14 mouse cellular contexts compared by ENCODE assay signal in genomic region chr10:122044926-122045325, GRCm38 (mm10). TPM values are rescaled to one million over a fixed set of nuclear protein-coding genes. Genes with fewer than 3 reads are reported as not detected.
DNase-seq lines count a peak whose midpoint lies in the region; ATAC-seq lines count a peak whose summit lies in the region.
"Had no signal": no experiment of that assay in that cellular context is flagged by ENCODE, and none has a peak within 500 bp of the region (broad histone marks: within the 10 kb centered on the region; RNA-seq: fewer than 3 reads in every experiment).

No protein-coding gene starts in this region.

- no peak overlapping the region for H3K4me3 ChIP-seq in kidney, embryonic 16.5 days (ENCODE audit: low read length)
- H3K4me3 ChIP-seq in forebrain, embryonic 14.5 days (ENCODE audit: low read depth, low read length) = peak overlapping the region; percentile 80
- peak overlapping the region; percentile 66 for H3K4me3 ChIP-seq in hindbrain, embryonic 15.5 days
- peak overlapping the region; percentile 89 for H3K4me3 ChIP-seq in neural tube, embryonic 13.5 days
- H3K4me3 ChIP-seq: gastrocnemius, adult 2 months had no signal

- H3K36me3 ChIP-seq in kidney, embryonic 16.5 days (ENCODE audit: insufficient read depth, low read length) = no peaks in the 10 kb centered on the region
- H3K36me3 ChIP-seq in forebrain, embryonic 14.5 days (ENCODE audit: control insufficient read depth, insufficient read depth, low read length) = no peaks in the 10 kb centered on the region
- no peaks in the 10 kb centered on the region for H3K36me3 ChIP-seq in hindbrain, embryonic 15.5 days
- peaks cover 7% of the 10 kb centered on the region for H3K36me3 ChIP-seq in neural tube, embryonic 13.5 days
- H3K36me3 ChIP-seq: embryonic facial prominence, embryonic 15.5 days had no signal

- no peak overlapping the region for H3K27ac ChIP-seq in kidney, embryonic 16.5 days (ENCODE audit: low read length)
- H3K27ac ChIP-seq in forebrain, embryonic 14.5 days (ENCODE audit: low read depth, low read length) = no peak overlapping the region
- H3K27ac ChIP-seq in hindbrain, embryonic 15.5 days (replicated peaks) = peak overlapping the region; percentile 28
- H3K27ac ChIP-seq in neural tube, embryonic 13.5 days (replicated peaks) = peak overlapping the region; percentile 93
- H3K27ac ChIP-seq: embryonic facial prominence, embryonic 15.5 days; gastrocnemius, adult 2 months had no signal

- peak overlapping the region; percentile 34 for H3K4me2 ChIP-seq in kidney, embryonic 16.5 days (replicated peaks; ENCODE audit: low read depth, low read length)
- H3K4me2 ChIP-seq in forebrain, embryonic 14.5 days (ENCODE audit: low read length) = peak overlapping the region; percentile 75
- H3K4me2 ChIP-seq in hindbrain, embryonic 15.5 days = peak overlapping the region; percentile 60
- H3K4me2 ChIP-seq in neural tube, embryonic 13.5 days = peak overlapping the region; percentile 72

- H3K9ac ChIP-seq in kidney, embryonic 16.5 days (replicated peaks; ENCODE audit: low read length) = no peak overlapping the region
- peak overlapping the region; percentile 10; the same call in 1 of the 2 replicates for H3K9ac ChIP-seq in forebrain, embryonic 14.5 days (ENCODE audit: low read length)
- H3K9ac ChIP-seq in hindbrain, embryonic 15.5 days = peak overlapping the region; percentile 97
- H3K9ac ChIP-seq in neural tube, embryonic 13.5 days = peak overlapping the region; percentile 96
- H3K9ac ChIP-seq: embryonic facial prominence, embryonic 15.5 days had no signal

- peaks cover 4% of the 10 kb centered on the region for H3K4me1 ChIP-seq in kidney, embryonic 16.5 days (ENCODE audit: insufficient read depth, low read length)
- peaks cover 7% of the 10 kb centered on the region; the same call in 1 of the 2 replicates for H3K4me1 ChIP-seq in forebrain, embryonic 14.5 days (ENCODE audit: control insufficient read depth, insufficient read depth, low read length)
- peaks cover 31% of the 10 kb centered on the region for H3K4me1 ChIP-seq in hindbrain, embryonic 15.5 days (replicated peaks)
- H3K4me1 ChIP-seq in neural tube, embryonic 13.5 days (replicated peaks) = peaks cover 33% of the 10 kb centered on the region

- 76% methylated on average over 4 of the region's 4 CpGs for WGBS in kidney, embryonic 16.5 days
- WGBS in forebrain, embryonic 14.5 days = 71% methylated on average over 4 of the region's 4 CpGs
- WGBS in hindbrain, embryonic 15.5 days = 54% methylated on average over 4 of the region's 4 CpGs
- 56% methylated on average over 4 of the region's 4 CpGs for WGBS in neural tube, embryonic 13.5 days

- 0 out of 2 replicates have a peak, but pooled peaks cover 3% of the 10 kb centered on the region for H3K27me3 ChIP-seq in kidney, embryonic 16.5 days (ENCODE audit: insufficient read depth, low read length)
- H3K27me3 ChIP-seq in forebrain, embryonic 14.5 days (replicated peaks; ENCODE audit: control insufficient read depth, insufficient read depth, low read length) = no peaks in the 10 kb centered on the region
- no peaks in the 10 kb centered on the region for H3K27me3 ChIP-seq in hindbrain, embryonic 15.5 days
- H3K27me3 ChIP-seq in neural tube, embryonic 13.5 days = no peaks in the 10 kb centered on the region
- H3K27me3 ChIP-seq: CH12.LX; embryonic facial prominence, embryonic 15.5 days had no signal

- ATAC-seq in kidney, embryonic 16.5 days (ENCODE audit: low FRiP score, low TSS enrichment) = no peak
- ATAC-seq in forebrain, embryonic 14.5 days = no peak
- ATAC-seq in hindbrain, embryonic 15.5 days (ENCODE audit: low FRiP score, low read depth) = no peak
- no peak for ATAC-seq in neural tube, embryonic 13.5 days (ENCODE audit: low read depth)
- no peak for ATAC-seq in cerebellum, adult (ENCODE audit: insufficient number of reproducible peaks, low FRiP score, low TSS enrichment)

- DNase-seq in kidney, postnatal 4 days = no peak
- no peak for DNase-seq in forebrain, embryonic 14.5 days (ENCODE audit: low spot score)
- no peak for DNase-seq in MN1 (ENCODE audit: low spot score)
- DNase-seq: cerebellum, adult 9-10 months; gastrocnemius, adult 2 months; left cerebral cortex, postnatal 4 days; lung, adult 2 months; thymus, postnatal 14 days had no signal

- H3K9me3 ChIP-seq in kidney, embryonic 16.5 days (ENCODE audit: low read length) = peaks cover 5% of the 10 kb centered on the region; the same call in 1 of the 2 replicates
- H3K9me3 ChIP-seq in forebrain, embryonic 14.5 days (replicated peaks; ENCODE audit: control insufficient read depth, low read length) = 0 out of 2 replicates have a peak, but pooled peaks cover 3% of the 10 kb centered on the region
- H3K9me3 ChIP-seq in hindbrain, embryonic 15.5 days = no peaks in the 10 kb centered on the region
- no peaks in the 10 kb centered on the region for H3K9me3 ChIP-seq in neural tube, embryonic 13.5 days

RNA-seq across cellular contexts. Expression of gene Srgap1, which starts 2.2 kb away (rescaled TPM):
- 12.4 and 16.2 TPM in 2 replicates for polyA plus RNA-seq in kidney, embryonic 16.5 days (2015; fragmentation: Nextera tagmentation; extraction: Ambion mirVana)
- polyA plus RNA-seq in forebrain, embryonic 14.5 days (2014; fragmentation: Nextera tagmentation; extraction: Ambion mirVana) = 15.3 and 23.8 TPM in 2 replicates
- 36.4 and 38.2 TPM in 2 replicates for polyA plus RNA-seq in hindbrain, embryonic 15.5 days (2015; fragmentation: Nextera tagmentation; extraction: Ambion mirVana)
- polyA plus RNA-seq in neural tube, embryonic 13.5 days (2015; fragmentation: Nextera tagmentation; extraction: Ambion mirVana) = 38.8 and 39.9 TPM in 2 replicates

RNA-seq across cellular contexts. Expression of gene Rxylt1, which starts 52.2 kb away (rescaled TPM):
- polyA plus RNA-seq in kidney, embryonic 16.5 days (2015; fragmentation: Nextera tagmentation; extraction: Ambion mirVana) = 51.5 and 53.3 TPM in 2 replicates
- polyA plus RNA-seq in forebrain, embryonic 14.5 days (2014; fragmentation: Nextera tagmentation; extraction: Ambion mirVana) = 30.6 and 34.6 TPM in 2 replicates
- polyA plus RNA-seq in hindbrain, embryonic 15.5 days (2015; fragmentation: Nextera tagmentation; extraction: Ambion mirVana) = 39.5 and 42.3 TPM in 2 replicates
- polyA plus RNA-seq in neural tube, embryonic 13.5 days (2015; fragmentation: Nextera tagmentation; extraction: Ambion mirVana) = 43.3 and 47.0 TPM in 2 replicates

Comparison
In these comparisons a context has a peak if more than half of its experiments do, and no peak if none do; other contexts are left out.
1. H3K27ac ChIP-seq: peak in hindbrain, embryonic 15.5 days (single experiment) and neural tube, embryonic 13.5 days (single experiment); none in kidney, embryonic 16.5 days (single experiment) and forebrain, embryonic 14.5 days (single experiment).
2. Peak in every context shown above with its lines, with median percentiles within 50 percentile points of each other: H3K4me2 ChIP-seq.